Mouse (Mus musculus): ENCODE measurements around the gene Pi4k2b.
A peak's percentile ranks its signal among the peaks of the same experiment; 100 is the strongest.
"Not testable (repeated sequence)": the region's sequence is repeated elsewhere in the genome, so short reads cannot be mapped to it uniquely, and the experiment has no call there.

Pi4k2b gene

GRCm38 (mm10) chr5:52776466-52777354 lies 35.3 kb downstream of the Pi4k2b start:
- DNase-seq (ENCODE audit: low read depth, low spot score): not testable (repeated sequence)

- peak; percentile 89 for DNase-seq (ENCODE audit: low read depth, low spot score)
Observed at GRCm38 (mm10) chr5:52782523-52783250, 41.3 kb downstream of the Pi4k2b start.

GRCm38 (mm10) chr5:52783251-52783620 lies 41.9 kb downstream of the Pi4k2b start:
- DNase-seq (ENCODE audit: low read depth, low spot score): no peak

- DNase-seq (ENCODE audit: low read depth, low spot score): no peak
Observed at GRCm38 (mm10) chr5:52783957-52784356, 42.6 kb downstream of the Pi4k2b start.

GRCm38 (mm10) chr5:52786556-52787322 lies 45.4 kb downstream of the Pi4k2b start:
- no peak for DNase-seq (ENCODE audit: low read depth, low spot score)

- DNase-seq (ENCODE audit: low read depth, low spot score): no peak
Observed at GRCm38 (mm10) chr5:52793230-52793629, 51.9 kb downstream of the Pi4k2b start.

- no peak for DNase-seq (ENCODE audit: low read depth, low spot score)
Observed at GRCm38 (mm10) chr5:52794109-52794508, 52.7 kb downstream of the Pi4k2b start.

- no peak for DNase-seq (ENCODE audit: low read depth, low spot score)
Observed at GRCm38 (mm10) chr5:52799274-52799985, 58.1 kb downstream of the Pi4k2b start.

GRCm38 (mm10) chr5:52805801-52806200 lies 64.4 kb downstream of the Pi4k2b start:
- no peak for DNase-seq (ENCODE audit: low read depth, low spot score)

- no peak for DNase-seq (ENCODE audit: low read depth, low spot score)
Observed at GRCm38 (mm10) chr5:52806349-52806748, 65.0 kb downstream of the Pi4k2b start.

- DNase-seq (ENCODE audit: low read depth, low spot score): no peak
Observed at GRCm38 (mm10) chr5:52807030-52807429, 65.7 kb downstream of the Pi4k2b start.

GRCm38 (mm10) chr5:52810446-52810845 lies 69.1 kb downstream of the Pi4k2b start:
- DNase-seq (ENCODE audit: low read depth, low spot score): no peak

- DNase-seq (ENCODE audit: low read depth, low spot score): no peak
Observed at GRCm38 (mm10) chr5:52811056-52811455, 69.7 kb downstream of the Pi4k2b start.

GRCm38 (mm10) chr5:52812456-52812855 lies 71.1 kb downstream of the Pi4k2b start:
- DNase-seq (ENCODE audit: low read depth, low spot score): peak; percentile 60

GRCm38 (mm10) chr5:52813312-52813711 lies 71.9 kb downstream of the Pi4k2b start:
- DNase-seq (ENCODE audit: low read depth, low spot score): no peak

GRCm38 (mm10) chr5:52818676-52819075 lies 77.3 kb downstream of the Pi4k2b start:
- no peak for DNase-seq (ENCODE audit: low read depth, low spot score)

All from telencephalon, adult 2 months (tissue).